Mouse (Mus musculus) heart, embryonic 13.5 days (tissue): ENCODE measurements around the gene Gadl1. TPM values are rescaled to one million over a fixed set of nuclear protein-coding genes. Genes with fewer than 3 reads are reported as not detected.

ENCODE experiments used
- ATAC-seq: fragments of 200-750 bp; cut with Nextera tagmentation; 2 replicates; pipeline ENCODE4 v1.8.0; 2017; ENCODE audit warnings: moderate TSS enrichment; ENCODE audit not compliant: insufficient number of reproducible peaks, low FRiP score, low TSS enrichment; ENCODE audit errors: extremely low read depth
- H3K27ac ChIP-seq: fragments of 300-500 bp; sonication (generic); replicated peaks from 2 replicates; pipeline ENCODE4 v1.5.1; 2015; ENCODE audit warnings: moderate library complexity, mild to moderate bottlenecking, inconsistent platforms
- H3K27me3 ChIP-seq: fragments of 300-500 bp; sonication (generic); replicated peaks from 2 replicates; pipeline ENCODE4 v1.6.1; 2015; ENCODE audit warnings: mild to moderate bottlenecking, inconsistent platforms
- H3K36me3 ChIP-seq: fragments of 300-500 bp; sonication (generic); 2 replicates; pipeline ENCODE4 v1.6.1; 2015; ENCODE audit warnings: mild to moderate bottlenecking, inconsistent platforms
- H3K4me1 ChIP-seq: fragments of 300-500 bp; sonication (generic); 2 replicates; pipeline ENCODE4 v1.6.1; 2015; ENCODE audit warnings: inconsistent platforms
- H3K4me2 ChIP-seq: fragments of 300-500 bp; sonication (generic); 2 replicates; pipeline ENCODE4 v1.6.1; 2015; ENCODE audit warnings: inconsistent platforms, mild to moderate bottlenecking, moderate library complexity
- H3K4me3 ChIP-seq: fragments of 300-500 bp; sonication (generic); 2 replicates; pipeline ENCODE4 v1.5.1; 2015; ENCODE audit warnings: moderate library complexity, mild to moderate bottlenecking, inconsistent platforms
- H3K9ac ChIP-seq: fragments of 300-500 bp; sonication (generic); 2 replicates; pipeline ENCODE4 v1.6.1; 2015; ENCODE audit warnings: inconsistent platforms, mild to moderate bottlenecking, moderate library complexity
- H3K9me3 ChIP-seq: fragments of 300-500 bp; sonication (generic); 2 replicates; pipeline ENCODE4 v1.6.1; 2016; ENCODE audit warnings: inconsistent platforms
- WGBS: fragments of 180-500 bp; shearing (Covaris S2); methylation state at CpG from one replicate; pipeline ENCODE4 v1.1.7; 2015; ENCODE audit warnings: mixed read lengths; 5-methylcytosine and 5-hydroxymethylcytosine counted together
- polyA plus RNA-seq: library from polyadenylated mRNA; unstranded; fragments of >200 nt; fragmentation: Nextera tagmentation; extraction: Ambion mirVana; gene quantifications from 2 replicates; pipeline ENCODE4 v1.2.1, GENCODE M21; 2015

Gadl1 gene
- polyA plus RNA-seq, 1 experiment from 2014 or later: 0.48 TPM

DNA sequence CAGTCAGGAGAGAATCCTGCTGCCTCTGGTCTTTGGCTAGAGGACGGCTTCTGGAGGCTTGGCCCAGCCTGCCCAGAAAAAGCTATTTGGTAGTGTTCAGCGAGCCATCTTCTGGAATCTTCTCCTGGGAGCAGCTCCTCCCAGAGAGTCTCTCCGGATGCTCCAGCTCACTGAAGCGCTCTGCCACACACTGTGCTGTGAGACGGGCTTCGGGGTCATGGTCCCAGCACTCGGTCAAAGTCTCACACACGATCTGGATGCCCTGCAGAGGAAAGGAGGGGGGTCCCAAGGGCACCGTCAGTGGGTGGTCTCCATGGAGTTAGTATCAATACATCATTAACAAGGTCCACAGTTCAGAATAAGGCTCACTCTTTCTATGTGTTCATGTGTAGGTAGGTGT lies 181.0 kb downstream of the Gadl1 start:
- Histone ChIP-seq H3K9me3 (no peaks in the 10 kb centered on the region), H3K9ac (no peak overlapping the region), H3K4me3 (no peak overlapping the region), H3K27ac (no peak overlapping the region), H3K36me3 (peaks cover 38% of the 10 kb centered on the region), H3K27me3 (no peaks in the 10 kb centered on the region), H3K4me1 (peaks cover 14% of the 10 kb centered on the region), H3K4me2 (no peak overlapping the region)
- WGBS: 89% methylated on average over 9 of the region's 9 CpGs
- ATAC-seq: no peak

DNA sequence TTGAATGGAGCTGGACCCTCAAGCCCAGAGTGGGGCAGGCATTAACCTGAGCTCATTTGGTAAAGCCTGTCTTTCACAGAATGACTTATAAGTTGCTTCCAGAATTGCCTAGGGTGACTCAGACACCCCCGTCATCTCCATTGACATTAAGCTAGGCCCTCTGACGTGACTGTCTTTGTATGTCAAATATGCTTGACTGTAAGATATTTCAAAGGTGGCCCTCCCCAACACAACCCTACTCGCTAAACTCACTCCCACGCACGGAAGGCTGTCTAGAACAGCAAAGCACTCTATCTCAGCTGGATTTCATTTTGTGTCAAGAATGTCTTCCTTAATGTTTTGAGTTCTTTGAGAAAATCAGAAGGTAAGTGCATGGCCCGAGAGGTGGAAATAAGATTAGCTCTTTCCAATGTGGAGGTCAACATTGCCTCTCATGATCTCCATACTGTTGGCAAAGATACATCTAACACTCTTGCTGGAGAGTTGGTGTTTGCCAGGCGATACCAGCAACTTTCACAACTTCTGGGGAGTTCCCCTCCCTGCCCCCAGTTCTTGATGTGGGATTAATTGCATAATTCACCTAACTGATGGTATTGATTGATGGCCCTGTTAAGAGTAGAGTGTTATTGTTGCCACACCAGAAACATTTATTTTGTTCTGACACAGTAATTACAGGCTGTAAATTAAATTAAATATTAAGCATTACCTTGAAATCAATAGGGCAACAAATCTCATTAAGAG lies 182.0 kb downstream of the Gadl1 start:
- peaks cover 42% of the 10 kb centered on the region for H3K36me3 ChIP-seq
- no peaks in the 10 kb centered on the region for H3K27me3 ChIP-seq
- H3K4me2 ChIP-seq: no peak overlapping the region
- no peaks in the 10 kb centered on the region for H3K9me3 ChIP-seq
- no peak overlapping the region for H3K27ac ChIP-seq
- H3K9ac ChIP-seq: no peak overlapping the region
- peaks cover 14% of the 10 kb centered on the region for H3K4me1 ChIP-seq
- WGBS: 73% methylated on average over 7 of the region's 7 CpGs
- H3K4me3 ChIP-seq: no peak overlapping the region
- ATAC-seq: no peak

- Histone ChIP-seq H3K9ac (0 out of 2 replicates have a peak overlapping the region, but pooled peaks have one; percentile 24), H3K27me3 (no peaks in the 10 kb centered on the region), H3K4me2 (no peak overlapping the region), H3K4me1 (peaks cover 14% of the 10 kb centered on the region), H3K9me3 (no peaks in the 10 kb centered on the region), H3K4me3 (no peak overlapping the region), H3K27ac (no peak overlapping the region; the same call in 1 of the 2 replicates), H3K36me3 (peaks cover 46% of the 10 kb centered on the region)
- no peak; the same call in 1 of the 2 replicates for ATAC-seq
- 52% methylated on average over 5 of the region's 5 CpGs for WGBS
Observed at GRCm38 (mm10) chr9:116091921-116092320, 182.7 kb downstream of the Gadl1 start.

- no peak for ATAC-seq
- H3K27ac ChIP-seq: no peak overlapping the region
- peaks cover 44% of the 10 kb centered on the region for H3K36me3 ChIP-seq
- H3K27me3 ChIP-seq: no peaks in the 10 kb centered on the region
- H3K4me1 ChIP-seq: peaks cover 12% of the 10 kb centered on the region
- no peak overlapping the region for H3K9ac ChIP-seq
- WGBS: 52% methylated on average over 16 of the region's 16 CpGs
- no peak overlapping the region for H3K4me3 ChIP-seq
- no peak overlapping the region for H3K4me2 ChIP-seq
- H3K9me3 ChIP-seq: no peaks in the 10 kb centered on the region
Observed at GRCm38 (mm10) chr9:116098724-116099595, 189.7 kb downstream of the Gadl1 start.

DNA sequence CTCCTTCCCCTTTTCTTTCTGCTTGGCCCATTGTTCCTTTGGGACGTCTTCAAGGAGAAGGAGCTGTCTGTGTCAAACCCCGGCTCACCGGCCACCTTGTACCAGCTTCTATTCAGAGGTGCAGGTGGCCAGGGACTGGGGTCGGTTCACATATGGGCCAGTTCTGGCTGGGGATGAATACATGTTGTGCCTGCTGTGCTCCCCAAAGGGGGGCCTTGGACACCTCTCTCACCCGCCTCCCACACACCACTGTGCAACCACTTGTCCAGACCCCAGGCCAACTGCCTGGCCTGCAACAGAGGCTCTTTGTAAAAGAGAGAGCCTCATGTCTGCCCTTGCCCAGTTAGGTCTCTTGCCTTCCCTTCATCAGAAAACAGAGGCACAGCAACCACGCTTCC lies 190.3 kb downstream of the Gadl1 start:
- 75% methylated on average over 6 of the region's 6 CpGs for WGBS
- peaks cover 12% of the 10 kb centered on the region for H3K4me1 ChIP-seq
- peaks cover 50% of the 10 kb centered on the region for H3K36me3 ChIP-seq
- no peaks in the 10 kb centered on the region for H3K9me3 ChIP-seq
- H3K9ac ChIP-seq: no peak overlapping the region
- no peak overlapping the region for H3K4me3 ChIP-seq
- H3K27ac ChIP-seq: no peak overlapping the region
- H3K4me2 ChIP-seq: no peak overlapping the region
- no peak for ATAC-seq
- no peaks in the 10 kb centered on the region for H3K27me3 ChIP-seq

DNA sequence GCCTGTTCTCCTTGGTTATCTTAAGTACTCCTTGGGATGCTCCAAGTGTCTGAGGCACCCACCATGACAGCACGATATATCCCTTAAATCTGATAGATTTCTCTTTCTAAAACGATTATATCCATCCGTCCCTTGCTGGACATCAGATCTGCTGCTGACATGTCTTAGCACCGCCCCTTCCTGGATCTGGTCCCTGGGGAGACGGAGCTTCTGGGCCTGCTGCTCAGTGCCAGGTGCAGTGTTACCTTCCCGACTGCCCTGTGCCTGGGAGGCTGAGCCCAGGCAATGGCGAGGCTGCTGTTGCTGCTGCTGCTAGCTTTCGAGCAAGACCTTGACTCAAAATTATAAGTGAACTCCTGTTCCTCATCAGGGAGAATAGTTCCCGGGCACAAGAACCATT lies 190.8 kb downstream of the Gadl1 start:
- H3K4me2 ChIP-seq: no peak overlapping the region
- peaks cover 55% of the 10 kb centered on the region for H3K36me3 ChIP-seq
- no peak overlapping the region for H3K4me3 ChIP-seq
- H3K27me3 ChIP-seq: no peaks in the 10 kb centered on the region
- no peak overlapping the region for H3K27ac ChIP-seq
- no peaks in the 10 kb centered on the region for H3K9me3 ChIP-seq
- no peak for ATAC-seq
- H3K4me1 ChIP-seq: peaks cover 12% of the 10 kb centered on the region
- H3K9ac ChIP-seq: no peak overlapping the region
- WGBS: 75% methylated on average over 9 of the region's 9 CpGs

- Histone ChIP-seq H3K9me3 (no peaks in the 10 kb centered on the region), H3K9ac (no peak overlapping the region), H3K4me3 (no peak overlapping the region), H3K27ac (no peak overlapping the region), H3K36me3 (peaks cover 55% of the 10 kb centered on the region), H3K27me3 (no peaks in the 10 kb centered on the region), H3K4me1 (peaks cover 12% of the 10 kb centered on the region), H3K4me2 (no peak overlapping the region)
- ATAC-seq: no peak
- WGBS: 50% methylated on average over 11 of the region's 11 CpGs
Observed at GRCm38 (mm10) chr9:116101842-116102241, 192.6 kb downstream of the Gadl1 start.

DNA sequence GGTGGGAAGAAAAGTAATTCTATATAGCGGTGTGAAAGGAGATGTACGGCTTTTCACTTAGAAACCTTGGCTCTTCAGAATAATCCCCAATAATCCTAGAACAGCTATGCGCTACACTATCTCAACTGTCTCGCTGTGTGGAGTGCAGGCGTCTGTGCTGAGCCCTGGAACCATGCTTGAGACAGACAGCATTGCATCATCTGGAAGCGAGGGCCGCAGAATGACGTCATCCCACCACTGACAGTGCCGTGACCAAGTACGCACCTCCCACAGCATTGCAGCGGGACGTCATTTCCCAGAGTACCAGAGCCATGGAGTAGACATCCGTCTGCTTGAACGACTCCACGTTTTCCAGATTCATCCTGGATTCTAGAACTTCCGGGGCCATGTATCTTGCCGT lies 195.5 kb downstream of the Gadl1 start:
- WGBS: 80% methylated on average over 17 of the region's 17 CpGs

DNA sequence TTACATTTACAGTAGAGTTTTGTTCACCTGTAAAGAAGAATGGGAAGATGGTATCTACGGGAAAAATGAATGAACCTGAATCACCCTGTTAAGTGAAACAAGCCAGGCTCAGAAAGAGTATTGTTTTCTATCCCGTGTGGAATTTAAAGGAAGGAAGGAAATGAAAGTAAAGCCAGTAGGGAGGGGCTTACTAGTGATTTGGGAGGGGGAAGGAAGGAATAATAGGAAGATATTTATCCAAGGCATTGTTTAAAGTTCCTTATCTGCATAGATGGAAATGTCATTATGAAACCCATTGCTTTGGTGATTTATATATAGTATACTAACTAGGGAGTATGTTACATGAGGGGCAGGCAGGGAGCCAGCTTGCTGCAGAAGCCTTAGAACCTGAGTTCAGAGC lies 199.5 kb downstream of the Gadl1 start:
- Histone ChIP-seq H3K36me3 (peaks cover 67% of the 10 kb centered on the region), H3K27me3 (no peaks in the 10 kb centered on the region), H3K4me3 (no peak overlapping the region), H3K27ac (no peak overlapping the region), H3K9me3 (no peaks in the 10 kb centered on the region), H3K4me1 (peaks cover 14% of the 10 kb centered on the region), H3K9ac (no peak overlapping the region), H3K4me2 (no peak overlapping the region)
- 62% methylated on average over 2 of the region's 2 CpGs for WGBS
- ATAC-seq: no peak

More for the DNA sequence above, 195.5 kb downstream of the Gadl1 start:
- no peak overlapping the region for H3K9ac ChIP-seq
- H3K36me3 ChIP-seq: peaks cover 78% of the 10 kb centered on the region
- H3K9me3 ChIP-seq: no peaks in the 10 kb centered on the region
- peaks cover under 1% of the 10 kb centered on the region; the same call in 1 of the 2 replicates for H3K4me1 ChIP-seq
- no peak overlapping the region for H3K4me2 ChIP-seq
- no peak for ATAC-seq
- no peaks in the 10 kb centered on the region for H3K27me3 ChIP-seq
- H3K4me3 ChIP-seq: no peak overlapping the region
- no peak overlapping the region for H3K27ac ChIP-seq

- H3K4me2 ChIP-seq: no peak overlapping the region
- ATAC-seq: no peak
- H3K27ac ChIP-seq: no peak overlapping the region
- no peaks in the 10 kb centered on the region for H3K27me3 ChIP-seq
- WGBS: 75% methylated on average over 9 of the region's 9 CpGs
- peaks cover 25% of the 10 kb centered on the region for H3K4me1 ChIP-seq
- H3K9ac ChIP-seq: no peak overlapping the region
- H3K4me3 ChIP-seq: no peak overlapping the region
- no peaks in the 10 kb centered on the region for H3K9me3 ChIP-seq
- H3K36me3 ChIP-seq: peaks cover 59% of the 10 kb centered on the region
Observed at GRCm38 (mm10) chr9:116111149-116111970, 202.1 kb downstream of the Gadl1 start.

GRCm38 (mm10) chr9:116114339-116114738 lies 205.1 kb downstream of the Gadl1 start:
- no peak for ATAC-seq
- H3K9ac ChIP-seq: no peak overlapping the region

More at GRCm38 (mm10) chr9:116114339-116114738, 205.1 kb downstream of the Gadl1 start:
- no peak overlapping the region for H3K4me2 ChIP-seq
- H3K4me1 ChIP-seq: peaks cover 25% of the 10 kb centered on the region
- H3K27ac ChIP-seq: 0 out of 2 replicates have a peak overlapping the region, but pooled peaks have one; percentile 42
- no peaks in the 10 kb centered on the region for H3K27me3 ChIP-seq
- H3K9me3 ChIP-seq: no peaks in the 10 kb centered on the region
- H3K36me3 ChIP-seq: peaks cover 58% of the 10 kb centered on the region
- no peak overlapping the region for H3K4me3 ChIP-seq
- WGBS: 26% methylated on average over 4 of the region's 4 CpGs
